17 mouse cellular contexts compared by ENCODE assay signal in the genomic region with DNA sequence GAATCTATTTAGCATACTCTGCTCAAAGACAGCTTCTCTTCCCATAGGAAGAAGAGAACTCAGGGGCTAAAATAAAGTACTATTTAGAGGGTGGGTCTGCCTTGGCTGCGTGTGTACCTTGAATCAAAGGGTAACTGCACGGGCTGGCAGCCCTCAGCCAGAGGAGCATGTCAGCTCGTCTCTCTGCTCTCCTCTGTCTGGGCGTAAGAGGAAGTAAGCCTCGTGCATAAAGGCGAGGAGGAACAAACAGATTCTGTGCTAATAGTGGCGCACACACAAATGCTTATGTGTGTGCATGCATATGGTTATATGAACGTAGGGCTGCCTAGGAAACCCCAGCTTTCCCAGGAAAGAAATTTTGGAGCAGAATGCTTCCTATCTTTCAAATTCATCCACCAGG. TPM values are rescaled to one million over a fixed set of nuclear protein-coding genes. Genes with fewer than 3 reads are reported as not detected.
DNase-seq lines count a peak whose midpoint lies in the region; ATAC-seq and TF ChIP-seq lines count a peak whose summit lies in the region.
"Had no signal": no experiment of that assay in that cellular context is flagged by ENCODE, and none has a peak within 500 bp of the region (broad histone marks: within the 10 kb centered on the region; RNA-seq: fewer than 3 reads in every experiment).

No protein-coding gene starts in this region.

- H3K9ac ChIP-seq in forebrain, embryonic 15.5 days (replicated peaks) = no peak overlapping the region
- H3K9ac ChIP-seq: heart, embryonic 15.5 days; midbrain, embryonic 15.5 days had no signal

- WGBS in forebrain, embryonic 15.5 days = 55% methylated on average over 8 of the region's 8 CpGs
- 76% methylated on average over 8 of the region's 8 CpGs for WGBS in forebrain, embryonic 10.5 days

- DNase-seq in forebrain, embryonic 10.5 days (ENCODE audit: extremely low spot score, low spot score) = no peak
- DNase-seq in left cerebral cortex, adult 2 months (ENCODE audit: extremely low spot score in 1 of 2, low spot score in 2 of 2) = no peak
- no peak for DNase-seq in left cerebral cortex, postnatal 4 days
- DNase-seq in G1E (ENCODE audit: low spot score) = no peak
- DNase-seq in retina, embryonic 14.5 days (ENCODE audit: low spot score) = no peak
- DNase-seq in gastrocnemius, postnatal 36 days = no peak
- DNase-seq: gastrocnemius, postnatal 10 days; right cerebral cortex, postnatal 4 days; thymus, postnatal 4 days had no signal

- TF ChIP-seq CTCF in left cerebral cortex, adult 2 months (IDR thresholded peaks at IDR 0.05) = no peak
- TF ChIP-seq CTCF in G1E (IDR thresholded peaks at IDR 0.05; ENCODE audit: low read depth, low read length) = no peak

- H3K4me3 ChIP-seq in forebrain, embryonic 15.5 days = no peak overlapping the region
- no peak overlapping the region for H3K4me3 ChIP-seq in forebrain, embryonic 10.5 days
- no peak overlapping the region for H3K4me3 ChIP-seq in left cerebral cortex, adult 2 months
- H3K4me3 ChIP-seq in G1E (ENCODE audit: low read depth, low read length) = no peak overlapping the region
- H3K4me3 ChIP-seq: heart, embryonic 15.5 days; midbrain, embryonic 15.5 days had no signal

- H3K27ac ChIP-seq in forebrain, embryonic 15.5 days (replicated peaks) = peak overlapping the region; percentile 83
- no peak overlapping the region for H3K27ac ChIP-seq in forebrain, embryonic 10.5 days
- peak overlapping the region; percentile 72 for H3K27ac ChIP-seq in left cerebral cortex, adult 2 months
- H3K27ac ChIP-seq: heart, embryonic 15.5 days; midbrain, embryonic 15.5 days had no signal

- ATAC-seq in forebrain, embryonic 15.5 days (replicated peaks) = no peak; the same call in 1 of the 2 replicates
- peak; percentile 62 for ATAC-seq in G1E (ENCODE audit: extremely low read depth, insufficient number of reproducible peaks, low FRiP score, poor library complexity, severe bottlenecking)
- peak; percentile 80 for ATAC-seq in megakaryocyte, adult 5-6 weeks (ENCODE audit: poor library complexity, severe bottlenecking)
- ATAC-seq: intestine, postnatal 0 days; lung, postnatal 0 days; midbrain, embryonic 15.5 days; Patski had no signal

- H3K9me3 ChIP-seq in forebrain, embryonic 15.5 days = no peaks in the 10 kb centered on the region
- H3K9me3 ChIP-seq in forebrain, embryonic 10.5 days = no peaks in the 10 kb centered on the region
- H3K9me3 ChIP-seq in G1E (replicated peaks) = no peaks in the 10 kb centered on the region
- H3K9me3 ChIP-seq: heart, embryonic 15.5 days; midbrain, embryonic 15.5 days had no signal

- H3K4me2 ChIP-seq in forebrain, embryonic 15.5 days (replicated peaks) = no peak overlapping the region
- H3K4me2 ChIP-seq: heart, embryonic 15.5 days; liver, embryonic 11.5 days; midbrain, embryonic 15.5 days had no signal

- no peaks in the 10 kb centered on the region for H3K36me3 ChIP-seq in forebrain, embryonic 15.5 days
- no peaks in the 10 kb centered on the region for H3K36me3 ChIP-seq in forebrain, embryonic 10.5 days (replicated peaks)
- peaks cover 97% of the 10 kb centered on the region for H3K36me3 ChIP-seq in G1E (replicated peaks)
- H3K36me3 ChIP-seq: heart, embryonic 15.5 days; midbrain, embryonic 15.5 days had no signal

- no peaks in the 10 kb centered on the region for H3K27me3 ChIP-seq in forebrain, embryonic 15.5 days
- H3K27me3 ChIP-seq in forebrain, embryonic 10.5 days (ENCODE audit: poor library complexity, severe bottlenecking) = no peaks in the 10 kb centered on the region
- H3K27me3 ChIP-seq in G1E (ENCODE audit: insufficient read depth, low read length) = no peaks in the 10 kb centered on the region
- H3K27me3 ChIP-seq: heart, embryonic 15.5 days; midbrain, embryonic 15.5 days; Patski had no signal

- H3K4me1 ChIP-seq in forebrain, embryonic 15.5 days = peaks cover 25% of the 10 kb centered on the region
- H3K4me1 ChIP-seq in forebrain, embryonic 10.5 days = peaks cover 9% of the 10 kb centered on the region
- H3K4me1 ChIP-seq in G1E (ENCODE audit: insufficient read depth, low read depth, low read length) = peaks cover 61% of the 10 kb centered on the region

- intact Hi-C loops in left cerebral cortex, adult 2 months (cut with DNase I) = loop anchor here (5.0 kb wide), 1 partner anchor 259 kb away; no protein-coding TSS in a partner anchor
- intact Hi-C loops in left cerebral cortex, postnatal 4 days (cut with DNase I) = no loop called here
- intact Hi-C loops in gastrocnemius, postnatal 36 days (cut with DNase I) = no loop called here

RNA-seq across cellular contexts. Expression of gene Mapkapk3, which starts 28.8 kb away (rescaled TPM):
- polyA plus RNA-seq in forebrain, embryonic 15.5 days (2015; fragmentation: Nextera tagmentation; extraction: Ambion mirVana) = 1.4 and 1.8 TPM in 2 replicates
- 5.9 and 6.6 TPM in 2 replicates for polyA plus RNA-seq in forebrain, embryonic 10.5 days (2016; fragmentation: Nextera tagmentation; extraction: Ambion mirVana)
- 1 to 10 TPM; 3.4 to 3.5 TPM for total RNA-seq in left cerebral cortex, adult 2 months (2021)
- total RNA-seq in left cerebral cortex, postnatal 4 days (2021) = 1 to 10 TPM; 3.3 to 4.8 TPM
- total RNA-seq in G1E (2014; fragmentation: Nextera tagmentation) (41.5 and 66.3 TPM in 2 replicates), G1E (2017) (99.8 and 115 TPM in 2 replicates)
- 60.1 and 72.6 TPM in 2 replicates for polyA plus RNA-seq in G1E (2012)
- total RNA-seq in megakaryocyte, adult 5-6 weeks (2015) = 98.6 and 105 TPM in 2 replicates
- 156 and 174 TPM in 2 replicates for total RNA-seq in megakaryocyte, adult 5-6 weeks (2017)
- 10 to 100 TPM; 28.2 to 31.2 TPM for total RNA-seq in gastrocnemius, postnatal 36 days (2021)

RNA-seq across cellular contexts. Expression of gene Dock3, which starts 29.1 kb away (rescaled TPM):
- polyA plus RNA-seq in forebrain, embryonic 15.5 days (2015; fragmentation: Nextera tagmentation; extraction: Ambion mirVana) = 19.7 and 23.4 TPM in 2 replicates
- polyA plus RNA-seq in forebrain, embryonic 10.5 days (2016; fragmentation: Nextera tagmentation; extraction: Ambion mirVana) = 4.4 and 5.4 TPM in 2 replicates
- total RNA-seq in left cerebral cortex, adult 2 months (2021) = 100 to 1,000 TPM; 216 to 221 TPM
- total RNA-seq in left cerebral cortex, postnatal 4 days (2021) = 100 to 1,000 TPM; 159 to 181 TPM
- total RNA-seq in G1E (2014; fragmentation: Nextera tagmentation) (not detected in 2 replicates), G1E (2017) (0.33 and 0.46 TPM in 2 replicates)
- polyA plus RNA-seq in G1E (2012) = not detected in 2 replicates
- not detected in 2 replicates for total RNA-seq in megakaryocyte, adult 5-6 weeks (2015)
- not detected in 2 replicates for total RNA-seq in megakaryocyte, adult 5-6 weeks (2017)
- not detected for total RNA-seq in gastrocnemius, postnatal 36 days (2021)

RNA-seq across cellular contexts. Expression of gene Cish, which starts 35.0 kb away (rescaled TPM):
- 9.5 and 11.5 TPM in 2 replicates for polyA plus RNA-seq in forebrain, embryonic 15.5 days (2015; fragmentation: Nextera tagmentation; extraction: Ambion mirVana)
- polyA plus RNA-seq in forebrain, embryonic 10.5 days (2016; fragmentation: Nextera tagmentation; extraction: Ambion mirVana) = 7.2 and 7.6 TPM in 2 replicates
- total RNA-seq in left cerebral cortex, adult 2 months (2021) = 10 to 100 TPM in 1 of 2 experiments, 1 to 10 TPM in 1; 9.6 to 10.7 TPM
- 10 to 100 TPM; 16.4 to 17.5 TPM for total RNA-seq in left cerebral cortex, postnatal 4 days (2021)
- 106 TPM in 2 replicates for total RNA-seq in G1E (2014; fragmentation: Nextera tagmentation)
- total RNA-seq in G1E (2017) = 22.1 and 24.7 TPM in 2 replicates
- polyA plus RNA-seq in G1E (2012) = 151 and 158 TPM in 2 replicates
- total RNA-seq in megakaryocyte, adult 5-6 weeks (2015) = 1.7 and 5.3 TPM in 2 replicates
- total RNA-seq in megakaryocyte, adult 5-6 weeks (2017) = 0.40 and 0.45 TPM in 2 replicates
- total RNA-seq in gastrocnemius, postnatal 36 days (2021) = 10 to 100 TPM in 1 of 2 experiments, 1 to 10 TPM in 1; 3.9 to 32.3 TPM

Comparison
In these comparisons a context has a peak if more than half of its experiments do, and no peak if none do; other contexts are left out.
1. RNA of gene Mapkapk3, which starts 28.8 kb away (total RNA-seq): 98.6 to 174 TPM in megakaryocyte, adult 5-6 weeks, 41.5 to 115 TPM in G1E and 28.2 to 31.2 TPM in gastrocnemius, postnatal 36 days; 3.3 to 4.8 TPM in left cerebral cortex, postnatal 4 days and 3.4 to 3.5 TPM in left cerebral cortex, adult 2 months; every median in the first group is over 4 times any median in the second.
2. RNA of gene Dock3, which starts 29.1 kb away (total RNA-seq): 216 to 221 TPM in left cerebral cortex, adult 2 months and 159 to 181 TPM in left cerebral cortex, postnatal 4 days; 0.33 to 0.46 TPM in G1E, not detected in megakaryocyte, adult 5-6 weeks and not detected in gastrocnemius, postnatal 36 days; every median in the first group is over 100 times any median in the second.